Mouse (Mus musculus): ENCODE measurements around the gene Chst11. TPM values are rescaled to one million over a fixed set of nuclear protein-coding genes. Genes with fewer than 3 reads are reported as not detected.

The Chst11 gene
- polyA plus RNA-seq, 1 experiment from 2014 or later: 1.1 TPM

DNA sequence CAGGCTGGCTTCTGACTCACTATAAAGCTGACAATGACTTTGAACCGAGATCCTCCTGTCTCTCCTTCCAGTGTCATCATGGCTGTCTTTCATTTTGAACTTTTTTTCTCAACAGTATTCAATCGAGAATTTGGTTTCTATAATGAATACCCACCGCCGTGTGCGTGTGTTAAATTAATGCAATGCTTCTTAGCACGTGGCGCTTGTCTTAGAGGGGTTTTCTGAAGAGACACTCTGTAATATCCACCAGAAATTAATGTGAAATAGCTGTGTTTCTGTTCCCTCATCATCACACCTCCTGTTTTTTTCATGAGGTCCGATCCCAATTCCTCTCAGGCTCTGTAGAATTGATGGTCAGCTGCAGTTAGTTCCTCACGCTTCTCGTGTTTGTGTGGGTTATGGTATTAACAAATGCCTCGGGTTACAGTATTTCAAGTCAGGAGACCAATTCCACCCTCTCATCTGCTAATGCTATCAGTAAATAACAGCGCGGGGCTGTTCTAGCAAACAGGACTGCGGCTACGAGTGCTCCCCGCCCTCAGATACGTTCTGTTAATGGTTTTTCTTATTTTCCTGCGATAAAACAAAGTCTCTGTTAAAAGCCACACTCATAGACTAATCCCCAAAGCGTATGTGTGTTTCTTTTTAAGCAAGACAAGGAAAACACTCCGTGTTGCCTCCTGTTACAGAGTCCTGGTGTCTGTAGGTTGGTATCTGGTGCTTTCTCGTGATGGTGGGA is 32.6 kb downstream of the Chst11 start:
- no peaks in the 10 kb centered on the region for H3K9me3 ChIP-seq (replicated peaks; ENCODE audit: control insufficient read depth, low read length)
- no peaks in the 10 kb centered on the region for H3K36me3 ChIP-seq (ENCODE audit: control insufficient read depth, insufficient read depth, low read length)
- 48% methylated on average over 21 of the region's 21 CpGs for WGBS
- H3K9ac ChIP-seq (ENCODE audit: low read length): no peak overlapping the region
- no peaks in the 10 kb centered on the region for H3K27me3 ChIP-seq (ENCODE audit: control insufficient read depth, insufficient read depth, low read length)
- no peak overlapping the region for H3K4me3 ChIP-seq (replicated peaks; ENCODE audit: low read length)
- no peak for ATAC-seq (ENCODE audit: insufficient read depth, low FRiP score)
- H3K27ac ChIP-seq (ENCODE audit: low read length): no peak overlapping the region
- H3K4me1 ChIP-seq (ENCODE audit: control insufficient read depth, insufficient read depth, low read length): peaks cover 10% of the 10 kb centered on the region; the same call in 1 of the 2 replicates
- peak overlapping the region; percentile 20; the same call in 1 of the 2 replicates for H3K4me2 ChIP-seq (ENCODE audit: low read depth, low read length)

DNA sequence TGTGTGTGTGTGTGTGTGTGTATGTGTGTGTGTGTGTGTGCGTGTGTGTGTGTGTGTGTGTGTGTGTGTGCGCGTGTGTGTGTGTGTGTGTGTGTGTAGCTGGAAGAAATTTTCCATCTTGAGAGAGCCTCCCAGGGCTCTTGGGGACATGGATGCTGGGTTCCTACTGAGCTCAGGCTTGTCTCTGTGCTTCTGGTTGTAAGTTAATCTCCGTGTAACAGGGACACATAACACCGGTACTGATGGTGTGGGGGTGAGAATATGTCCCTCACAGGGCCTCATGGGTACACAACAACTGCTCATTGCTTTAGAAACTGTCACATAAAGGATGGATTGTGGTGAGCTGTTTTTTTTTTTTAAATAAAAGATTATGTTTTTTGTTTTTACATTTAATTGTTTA is 33.2 kb downstream of the Chst11 start:
- no peak for ATAC-seq (ENCODE audit: insufficient read depth, low FRiP score)
- H3K27ac ChIP-seq (ENCODE audit: low read length): no peak overlapping the region
- WGBS: 69% methylated on average over 4 of the region's 5 CpGs
- no peak overlapping the region for H3K9ac ChIP-seq (ENCODE audit: low read length)
- peaks cover 10% of the 10 kb centered on the region; the same call in 1 of the 2 replicates for H3K4me1 ChIP-seq (ENCODE audit: control insufficient read depth, insufficient read depth, low read length)
- no peaks in the 10 kb centered on the region for H3K27me3 ChIP-seq (ENCODE audit: control insufficient read depth, insufficient read depth, low read length)
- no peaks in the 10 kb centered on the region for H3K36me3 ChIP-seq (ENCODE audit: control insufficient read depth, insufficient read depth, low read length)
- H3K9me3 ChIP-seq (replicated peaks; ENCODE audit: control insufficient read depth, low read length): no peaks in the 10 kb centered on the region
- H3K4me3 ChIP-seq (replicated peaks; ENCODE audit: low read length): no peak overlapping the region
- H3K4me2 ChIP-seq (ENCODE audit: low read depth, low read length): peak overlapping the region; percentile 20; the same call in 1 of the 2 replicates

DNA sequence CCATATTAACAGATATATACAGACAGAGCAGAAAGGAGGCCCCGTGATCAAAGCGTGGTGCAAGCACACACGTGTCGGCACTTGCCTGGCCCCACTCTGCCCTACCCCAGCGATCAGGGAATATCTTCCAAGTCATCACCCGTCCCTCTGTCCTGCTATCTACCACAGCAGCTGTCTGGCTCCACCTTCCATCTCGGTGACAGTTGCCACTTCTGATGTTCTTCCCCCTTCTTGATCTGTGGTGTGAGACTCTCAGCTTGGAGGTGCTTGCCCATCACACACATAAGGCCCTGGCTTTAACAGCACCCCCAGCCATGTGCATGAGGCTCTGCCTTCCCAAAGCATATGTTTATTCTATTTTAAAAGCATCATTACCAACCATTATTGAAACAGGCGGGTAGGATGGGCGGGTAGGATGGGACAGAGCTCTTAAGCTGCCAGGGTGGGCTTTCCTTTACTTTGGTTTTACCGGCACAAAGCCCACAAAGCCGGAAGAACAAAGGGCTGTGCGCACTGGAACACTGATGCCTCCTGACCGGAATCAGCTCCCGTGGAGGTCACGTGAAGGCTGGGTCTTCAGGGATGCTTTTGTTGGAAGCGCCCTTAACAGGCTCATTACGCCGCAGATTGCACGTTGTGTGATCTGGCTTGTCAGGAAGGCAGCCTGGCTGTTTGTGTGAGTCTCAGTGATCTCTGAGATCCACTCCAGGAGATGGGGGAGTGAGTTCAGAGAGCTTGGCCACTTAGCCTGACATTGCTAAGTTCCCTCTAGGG is 34.4 kb downstream of the Chst11 start:
- ATAC-seq (ENCODE audit: insufficient read depth, low FRiP score): peak; percentile 42; the same call in 1 of the 2 replicates
- no peaks in the 10 kb centered on the region for H3K36me3 ChIP-seq (ENCODE audit: control insufficient read depth, insufficient read depth, low read length)
- no peak overlapping the region for H3K9ac ChIP-seq (ENCODE audit: low read length)
- peak overlapping the region; percentile 25; the same call in 1 of the 2 replicates for H3K27ac ChIP-seq (ENCODE audit: low read length)
- peaks cover 10% of the 10 kb centered on the region; the same call in 1 of the 2 replicates for H3K4me1 ChIP-seq (ENCODE audit: control insufficient read depth, insufficient read depth, low read length)
- H3K9me3 ChIP-seq (replicated peaks; ENCODE audit: control insufficient read depth, low read length): no peaks in the 10 kb centered on the region
- no peaks in the 10 kb centered on the region for H3K27me3 ChIP-seq (ENCODE audit: control insufficient read depth, insufficient read depth, low read length)
- no peak overlapping the region for H3K4me2 ChIP-seq (ENCODE audit: low read depth, low read length)
- WGBS: 56% methylated on average over 19 of the region's 19 CpGs
- no peak overlapping the region for H3K4me3 ChIP-seq (replicated peaks; ENCODE audit: low read length)

DNA sequence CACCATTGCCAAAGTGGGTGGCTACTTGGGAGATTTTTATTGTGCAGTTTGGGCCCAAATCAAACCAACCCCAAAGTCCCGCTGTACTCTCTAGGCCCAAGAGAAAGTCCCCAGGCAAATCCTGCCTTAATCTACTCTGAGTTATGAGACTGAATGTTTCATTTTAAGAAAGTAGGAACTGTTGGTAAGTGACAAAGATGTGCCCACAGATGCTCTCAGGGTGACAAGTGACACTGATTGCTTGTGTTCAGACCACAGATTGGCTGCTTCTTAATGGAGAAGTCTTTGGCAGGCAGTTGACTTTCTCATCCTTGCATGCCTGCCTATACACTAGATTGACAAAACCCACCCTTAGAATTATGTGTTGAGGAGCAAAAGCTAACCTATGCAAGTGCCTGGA is 37.3 kb downstream of the Chst11 start:
- WGBS: 92% methylated on average over 1 of the region's 1 CpGs
- H3K36me3 ChIP-seq (ENCODE audit: control insufficient read depth, insufficient read depth, low read length): no peaks in the 10 kb centered on the region
- H3K4me2 ChIP-seq (ENCODE audit: low read depth, low read length): no peak overlapping the region
- H3K9ac ChIP-seq (ENCODE audit: low read length): no peak overlapping the region
- no peak overlapping the region for H3K4me3 ChIP-seq (replicated peaks; ENCODE audit: low read length)
- no peak overlapping the region for H3K27ac ChIP-seq (ENCODE audit: low read length)
- no peaks in the 10 kb centered on the region for H3K9me3 ChIP-seq (replicated peaks; ENCODE audit: control insufficient read depth, low read length)
- peaks cover 5% of the 10 kb centered on the region; the same call in 1 of the 2 replicates for H3K4me1 ChIP-seq (ENCODE audit: control insufficient read depth, insufficient read depth, low read length)
- no peak for ATAC-seq (ENCODE audit: insufficient read depth, low FRiP score)
- H3K27me3 ChIP-seq (ENCODE audit: control insufficient read depth, insufficient read depth, low read length): no peaks in the 10 kb centered on the region

DNA sequence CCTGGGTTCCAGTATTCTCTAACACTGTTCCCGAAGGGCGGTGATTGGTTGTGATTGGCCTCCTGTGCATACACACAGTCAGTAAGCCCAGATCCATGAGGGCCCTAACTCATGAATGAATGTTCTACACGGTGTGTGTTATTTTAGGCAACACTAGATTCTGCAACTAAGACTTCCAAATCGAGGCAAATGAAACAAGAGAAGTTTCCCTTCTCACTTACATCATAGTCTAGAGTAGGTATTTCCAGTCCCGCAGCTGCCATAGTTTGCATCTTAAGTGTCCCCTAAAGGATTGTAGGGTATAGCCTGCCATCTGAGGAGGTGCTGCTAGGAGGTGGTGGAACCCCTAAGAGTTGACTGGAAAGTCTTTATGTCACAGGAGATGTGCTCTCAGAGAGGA is 40.9 kb downstream of the Chst11 start:
- no peak for ATAC-seq (ENCODE audit: insufficient read depth, low FRiP score)
- H3K4me3 ChIP-seq (replicated peaks; ENCODE audit: low read length): no peak overlapping the region

DNA sequence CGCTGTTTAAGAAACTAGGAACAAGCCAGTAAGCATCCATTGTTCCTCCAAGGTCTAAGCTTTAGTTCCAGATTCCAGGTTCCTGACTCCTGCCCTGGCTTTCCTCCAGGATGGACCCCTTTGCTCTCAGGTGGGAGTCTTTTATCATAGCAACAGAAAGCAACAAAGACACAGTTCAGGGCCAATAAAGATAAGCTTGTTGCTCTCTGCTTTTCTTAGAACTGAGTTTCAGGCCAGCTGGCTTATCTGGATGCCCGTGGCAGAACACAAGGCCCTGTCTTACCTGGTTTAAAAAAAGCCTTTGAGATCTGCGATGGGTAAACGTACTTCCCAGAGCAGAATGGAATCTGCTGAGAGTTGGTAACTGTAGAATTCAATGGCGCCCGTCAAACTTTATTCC is 42.4 kb downstream of the Chst11 start:
- 71% methylated on average over 6 of the region's 6 CpGs for WGBS
- Histone ChIP-seq H3K27me3 (ENCODE audit: control insufficient read depth, insufficient read depth, low read length) (no peaks in the 10 kb centered on the region), H3K4me3 (replicated peaks; ENCODE audit: low read length) (no peak overlapping the region), H3K36me3 (ENCODE audit: control insufficient read depth, insufficient read depth, low read length) (no peaks in the 10 kb centered on the region), H3K27ac (ENCODE audit: low read length) (no peak overlapping the region), H3K4me2 (ENCODE audit: low read depth, low read length) (no peak overlapping the region), H3K4me1 (ENCODE audit: control insufficient read depth, insufficient read depth, low read length) (no peaks in the 10 kb centered on the region), H3K9me3 (replicated peaks; ENCODE audit: control insufficient read depth, low read length) (no peaks in the 10 kb centered on the region), H3K9ac (ENCODE audit: low read length) (no peak overlapping the region)
- ATAC-seq (ENCODE audit: insufficient read depth, low FRiP score): no peak

More for the DNA sequence above, 40.9 kb downstream of the Chst11 start:
- Histone ChIP-seq H3K4me1 (ENCODE audit: control insufficient read depth, insufficient read depth, low read length) (no peaks in the 10 kb centered on the region), H3K4me2 (ENCODE audit: low read depth, low read length) (no peak overlapping the region), H3K9me3 (replicated peaks; ENCODE audit: control insufficient read depth, low read length) (no peaks in the 10 kb centered on the region), H3K27ac (ENCODE audit: low read length) (no peak overlapping the region), H3K27me3 (ENCODE audit: control insufficient read depth, insufficient read depth, low read length) (no peaks in the 10 kb centered on the region), H3K36me3 (ENCODE audit: control insufficient read depth, insufficient read depth, low read length) (no peaks in the 10 kb centered on the region), H3K9ac (ENCODE audit: low read length) (no peak overlapping the region)
- 93% methylated on average over 5 of the region's 5 CpGs for WGBS

DNA sequence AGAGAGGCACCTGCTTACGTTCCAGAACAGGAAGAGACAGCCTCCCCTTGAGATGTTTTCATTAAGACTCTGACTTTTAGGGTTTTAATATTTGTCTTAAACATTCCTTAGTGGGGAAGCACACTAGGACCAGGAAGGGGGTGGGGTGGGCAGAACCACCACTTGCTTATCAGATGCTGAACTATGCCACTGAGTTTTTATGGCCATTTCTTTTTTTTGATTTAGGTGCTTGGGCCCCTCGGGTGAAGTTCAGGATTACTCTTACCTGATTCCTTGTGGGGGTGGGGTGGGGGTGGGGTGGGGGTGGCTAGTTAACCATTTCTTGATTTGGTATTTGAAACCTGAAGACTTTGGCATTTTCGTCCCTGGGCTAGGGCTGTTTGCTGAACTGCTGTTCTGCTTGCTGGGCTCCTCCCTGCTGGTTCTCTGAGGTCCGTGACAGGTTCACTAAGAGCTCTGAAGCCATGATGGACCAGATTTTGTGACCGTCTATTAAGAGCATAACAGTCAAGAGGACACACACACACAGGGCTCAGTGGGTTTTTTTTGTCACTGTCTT is 44.9 kb downstream of the Chst11 start:
- 53% methylated on average over 5 of the region's 5 CpGs for WGBS
- ATAC-seq (ENCODE audit: insufficient read depth, low FRiP score): no peak

DNA sequence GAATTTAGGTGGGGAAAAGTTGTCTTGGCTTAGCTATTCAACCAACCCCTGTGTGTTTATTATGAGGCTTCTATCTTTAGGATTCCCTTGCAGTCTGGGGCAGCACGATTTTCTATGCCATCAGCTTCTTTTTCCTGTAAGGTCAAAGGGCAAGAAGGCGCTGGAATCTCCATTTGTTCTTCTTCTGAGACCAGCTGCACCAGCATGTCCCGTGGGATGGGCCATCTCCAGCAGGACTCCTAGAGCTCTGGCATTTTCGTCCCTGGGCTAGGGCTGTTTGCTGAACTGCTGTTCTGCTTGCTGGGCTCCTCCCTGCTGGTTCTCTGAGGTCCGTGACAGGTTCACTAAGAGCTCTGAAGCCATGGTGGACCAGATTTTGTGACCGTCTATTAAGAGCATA is 45.6 kb downstream of the Chst11 start:
- Histone ChIP-seq H3K4me3 (replicated peaks; ENCODE audit: low read length) (no peak overlapping the region), H3K27me3 (ENCODE audit: control insufficient read depth, insufficient read depth, low read length) (no peaks in the 10 kb centered on the region), H3K4me2 (ENCODE audit: low read depth, low read length) (no peak overlapping the region), H3K27ac (ENCODE audit: low read length) (no peak overlapping the region), H3K36me3 (ENCODE audit: control insufficient read depth, insufficient read depth, low read length) (no peaks in the 10 kb centered on the region), H3K9ac (ENCODE audit: low read length) (no peak overlapping the region), H3K9me3 (replicated peaks; ENCODE audit: control insufficient read depth, low read length) (no peaks in the 10 kb centered on the region), H3K4me1 (ENCODE audit: control insufficient read depth, insufficient read depth, low read length) (no peaks in the 10 kb centered on the region)
- no peak for ATAC-seq (ENCODE audit: insufficient read depth, low FRiP score)
- 41% methylated on average over 6 of the region's 6 CpGs for WGBS

More for the DNA sequence above, 44.9 kb downstream of the Chst11 start:
- H3K4me1 ChIP-seq (ENCODE audit: control insufficient read depth, insufficient read depth, low read length): no peaks in the 10 kb centered on the region
- H3K4me3 ChIP-seq (replicated peaks; ENCODE audit: low read length): no peak overlapping the region
- no peaks in the 10 kb centered on the region for H3K27me3 ChIP-seq (ENCODE audit: control insufficient read depth, insufficient read depth, low read length)
- no peaks in the 10 kb centered on the region for H3K36me3 ChIP-seq (ENCODE audit: control insufficient read depth, insufficient read depth, low read length)
- no peak overlapping the region for H3K9ac ChIP-seq (ENCODE audit: low read length)
- H3K4me2 ChIP-seq (ENCODE audit: low read depth, low read length): no peak overlapping the region
- H3K9me3 ChIP-seq (replicated peaks; ENCODE audit: control insufficient read depth, low read length): no peaks in the 10 kb centered on the region
- H3K27ac ChIP-seq (ENCODE audit: low read length): no peak overlapping the region

DNA sequence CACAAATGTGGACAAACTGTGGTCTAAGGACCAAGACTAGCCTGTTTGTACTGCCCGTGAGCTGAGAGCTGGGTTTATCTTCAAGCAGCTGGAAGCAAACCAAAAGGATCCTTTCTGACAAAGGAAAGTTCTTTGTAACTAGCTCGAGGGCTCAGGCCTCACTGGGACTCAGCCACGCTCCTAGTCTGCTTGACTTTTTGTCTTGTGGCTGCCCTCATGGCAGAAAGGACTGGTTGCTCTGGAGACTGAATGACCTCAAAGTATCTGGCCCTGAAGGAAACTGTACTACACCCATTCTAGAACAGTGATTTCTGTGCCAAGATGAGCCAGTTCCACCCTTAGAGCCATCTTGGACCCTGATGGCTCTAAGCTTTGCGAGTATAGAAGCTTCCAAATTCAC is 46.3 kb downstream of the Chst11 start:
- ATAC-seq (ENCODE audit: insufficient read depth, low FRiP score): no peak; the same call in 1 of the 2 replicates
- Histone ChIP-seq H3K9ac (ENCODE audit: low read length) (no peak overlapping the region), H3K4me1 (ENCODE audit: control insufficient read depth, insufficient read depth, low read length) (no peaks in the 10 kb centered on the region), H3K27ac (ENCODE audit: low read length) (no peak overlapping the region), H3K27me3 (ENCODE audit: control insufficient read depth, insufficient read depth, low read length) (no peaks in the 10 kb centered on the region), H3K4me2 (ENCODE audit: low read depth, low read length) (no peak overlapping the region), H3K4me3 (replicated peaks; ENCODE audit: low read length) (no peak overlapping the region), H3K36me3 (ENCODE audit: control insufficient read depth, insufficient read depth, low read length) (no peaks in the 10 kb centered on the region), H3K9me3 (replicated peaks; ENCODE audit: control insufficient read depth, low read length) (no peaks in the 10 kb centered on the region)
- WGBS: 69% methylated on average over 4 of the region's 4 CpGs

Measured in stomach, embryonic 16.5 days (tissue).